Mouse (Mus musculus) adrenal gland, postnatal 14 days (tissue): ENCODE data around the gene Slc34a3. TPM values are rescaled to one million over a fixed set of nuclear protein-coding genes. Genes with fewer than 3 reads are reported as not detected.

Experiments used
- DNase-seq: peaks from one replicate; pipeline ENCODE4 v3.0.0; 2021; ENCODE audit warnings: mixed read lengths
- total RNA-seq: library from RNA; stranded (reverse); gene quantifications from 2 replicates; pipeline ENCODE4 v1.2.3, GENCODE M21; 2021

Slc34a3 gene
- total RNA-seq, 1 experiment from 2014 or later = not detected

- DNase-seq = peak; percentile 87
Measured at GRCm38 (mm10) chr2:25193330-25193770, 40.8 kb downstream of the Slc34a3 start.

GRCm38 (mm10) chr2:25187841-25188240 is 46.3 kb downstream of the Slc34a3 start:
- DNase-seq = no peak

- DNase-seq = no peak
Measured at GRCm38 (mm10) chr2:25186575-25186930, 47.6 kb downstream of the Slc34a3 start.

GRCm38 (mm10) chr2:25185625-25186574 is 48.3 kb downstream of the Slc34a3 start:
- peak; percentile 59 for DNase-seq

DNA sequence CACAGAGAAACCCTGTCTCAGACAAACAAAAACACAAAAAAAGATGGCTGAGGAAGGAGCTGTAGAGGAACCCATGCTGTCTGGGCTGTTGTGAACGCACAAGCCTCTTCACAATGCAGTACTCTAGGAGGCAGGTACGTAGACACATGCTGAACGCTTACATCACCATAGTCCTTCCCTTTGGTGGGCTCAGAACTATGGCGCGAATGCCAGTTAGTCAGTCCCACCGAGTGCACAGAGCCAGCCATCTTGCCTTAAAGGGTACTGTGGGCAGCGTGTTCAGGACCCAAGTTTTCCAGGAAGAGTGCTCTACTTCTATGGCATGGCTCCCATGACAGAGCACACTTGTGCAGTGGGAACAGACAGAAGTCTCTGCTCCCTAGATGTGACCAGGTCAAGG is 49.7 kb downstream of the Slc34a3 start:
- DNase-seq = no peak

DNA sequence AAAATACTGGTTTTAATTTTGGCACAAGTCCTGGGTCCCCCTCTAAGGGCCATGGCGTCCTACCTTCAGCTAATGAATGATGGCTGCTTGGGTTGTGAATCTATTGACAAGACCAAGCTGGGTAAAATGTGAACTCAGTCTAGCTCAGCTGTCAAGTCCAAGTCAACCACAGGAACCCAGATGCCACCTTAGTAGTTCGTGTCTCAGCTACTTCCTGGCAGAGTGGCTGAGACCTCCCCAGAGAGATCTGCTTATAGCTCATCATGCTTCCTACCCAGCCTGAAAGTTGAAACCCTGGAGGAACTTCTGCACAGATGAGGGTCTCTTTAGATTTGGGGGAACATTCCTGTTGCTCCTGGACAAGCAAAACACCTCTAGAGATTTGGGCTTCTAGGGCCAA is 50.8 kb downstream of the Slc34a3 start:
- no peak for DNase-seq

DNA sequence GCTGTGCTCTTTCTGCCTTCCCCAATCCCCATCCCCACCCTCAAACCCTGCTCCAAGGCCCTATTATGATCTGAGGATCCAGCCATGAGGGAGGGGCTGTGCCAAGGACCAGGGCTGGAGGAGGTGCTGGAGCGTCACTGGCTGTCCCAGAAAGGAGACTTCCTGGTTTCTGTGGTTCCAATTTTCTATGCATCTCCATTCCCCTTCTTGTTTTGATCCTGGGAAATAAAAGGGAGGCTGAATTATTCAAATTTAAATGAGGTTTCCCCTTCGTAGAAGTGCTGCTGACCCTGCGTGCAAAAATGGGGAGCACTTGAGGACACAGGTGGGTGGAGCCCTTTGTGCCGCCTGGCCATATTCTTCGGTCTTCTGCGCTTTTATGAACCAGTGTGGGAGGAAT is 51.5 kb downstream of the Slc34a3 start:
- no peak for DNase-seq

GRCm38 (mm10) chr2:25181891-25182397 is 52.2 kb downstream of the Slc34a3 start:
- DNase-seq = no peak

DNA sequence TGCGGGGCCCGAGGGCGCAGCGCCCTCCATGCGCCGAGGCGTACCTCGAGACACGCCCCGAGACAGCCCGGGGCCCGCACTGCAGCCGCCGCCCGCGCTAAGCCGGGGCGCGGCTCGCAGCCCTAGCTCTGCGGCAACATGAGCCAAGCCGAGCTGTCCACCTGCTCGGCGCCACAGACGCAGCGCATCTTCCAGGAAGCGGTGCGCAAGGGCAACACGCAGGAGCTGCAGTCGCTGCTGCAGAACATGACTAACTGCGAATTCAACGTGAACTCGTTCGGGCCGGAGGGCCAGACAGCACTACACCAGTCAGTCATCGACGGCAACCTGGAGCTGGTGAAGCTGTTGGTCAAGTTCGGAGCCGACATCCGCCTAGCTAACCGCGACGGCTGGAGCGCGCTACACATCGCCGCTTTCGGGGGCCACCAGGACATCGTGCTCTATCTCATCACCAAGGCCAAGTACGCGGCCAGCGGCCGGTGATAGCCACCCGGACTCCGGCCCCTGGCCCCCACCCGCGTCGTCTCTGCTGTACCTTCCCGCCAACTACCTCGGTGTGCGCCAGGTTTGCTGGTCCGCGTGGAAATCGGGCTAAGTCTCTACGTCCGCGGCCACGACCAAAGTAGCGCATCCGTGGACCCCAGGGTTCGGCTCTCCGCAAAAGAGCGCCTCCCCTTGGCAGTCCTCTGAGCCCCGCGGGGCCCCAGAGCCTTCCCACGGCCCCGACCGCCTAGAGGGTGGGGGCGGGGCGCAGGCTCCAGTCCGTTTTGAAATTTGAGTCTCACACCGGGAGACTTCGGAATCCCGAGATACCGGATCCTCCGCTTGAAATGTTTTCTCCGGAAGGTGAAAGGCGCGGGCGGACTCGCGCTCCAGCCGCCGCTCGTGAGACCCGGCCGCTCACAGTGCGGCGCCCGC is 52.9 kb downstream of the Slc34a3 start:
- DNase-seq = peak; percentile 41

GRCm38 (mm10) chr2:25180478-25180903 is 53.7 kb downstream of the Slc34a3 start, which contains the start of gene Nrarp:
TSS of gene Nrarp (plus strand) at chr2:25180758.
- peak; percentile 95 for DNase-seq

DNA sequence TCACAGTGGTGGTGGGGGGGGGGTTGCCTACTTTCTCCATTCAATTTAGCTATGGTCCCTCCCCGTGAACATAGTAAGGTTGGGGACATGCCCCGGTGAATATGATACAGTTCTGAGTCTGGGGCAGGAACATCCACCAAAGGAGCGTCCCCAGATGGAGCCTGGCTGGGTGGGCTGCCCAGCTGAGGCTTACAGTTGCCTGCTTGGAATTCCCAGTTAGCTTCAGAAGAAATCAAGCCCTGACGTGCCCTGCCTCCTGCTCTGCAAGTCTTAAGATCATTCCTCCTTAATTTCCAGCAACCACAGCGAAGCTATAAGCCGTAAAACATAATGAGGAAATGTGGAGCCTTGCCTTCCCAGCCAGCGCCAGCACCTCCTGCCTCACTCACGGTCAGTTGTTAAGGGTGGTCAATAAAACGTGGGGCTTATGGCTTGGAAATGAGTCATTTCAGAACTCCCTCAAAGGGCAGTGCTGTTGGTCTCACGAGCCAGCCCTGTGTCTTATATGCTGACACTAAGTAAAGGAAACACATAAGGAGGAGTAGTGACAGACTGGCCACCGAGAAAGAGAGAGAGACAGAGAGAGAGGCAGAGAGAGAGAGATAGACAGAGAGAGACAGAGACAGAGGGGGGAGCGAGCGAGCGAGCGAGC is 54.5 kb downstream of the Slc34a3 start:
- DNase-seq = no peak

Other genes with a start within 250 kb of the Slc34a3 start
- gene Nsmf, start 180.0 kb downstream of the Slc34a3 start, total RNA-seq = 58.5 and 61.2 TPM in 2 replicates
- gene Entpd8, start 154.1 kb downstream of the Slc34a3 start, total RNA-seq = 1.3 and 7.7 TPM in 2 replicates
- gene Noxa1, start 139.2 kb downstream of the Slc34a3 start, total RNA-seq = not detected in 2 replicates
- gene Nrarp, start 53.6 kb downstream of the Slc34a3 start, total RNA-seq = 8.7 and 9.5 TPM in 2 replicates
- 13.9 and 21.3 TPM in 2 replicates for gene Tor4a, start 37.5 kb downstream of the Slc34a3 start, total RNA-seq
- 41.6 and 47.1 TPM in 2 replicates for gene Nelfb, start 22.9 kb downstream of the Slc34a3 start, total RNA-seq
- gene Stpg3, start 19.7 kb downstream of the Slc34a3 start, total RNA-seq = not detected in 2 replicates
- gene Fam166a, start 15.6 kb downstream of the Slc34a3 start, total RNA-seq = not detected in 2 replicates
- 290 and 294 TPM in 2 replicates for gene Tubb4b, start 9.7 kb downstream of the Slc34a3 start, total RNA-seq
- not detected in 2 replicates for gene Rnf224, start 2.4 kb upstream of the Slc34a3 start, total RNA-seq
- 7.2 and 7.9 TPM in 2 replicates for gene Rnf208, start 7.9 kb upstream of the Slc34a3 start, total RNA-seq
- gene Cysrt1, start 8.1 kb upstream of the Slc34a3 start, total RNA-seq = not detected in 2 replicates
- gene AL732309.1, start 12.5 kb upstream of the Slc34a3 start, total RNA-seq = 3.3 and 3.9 TPM in 2 replicates
- 25.6 and 31.0 TPM in 2 replicates for gene Tmem203, start 21.1 kb upstream of the Slc34a3 start, total RNA-seq
- 10.9 and 13.4 TPM in 2 replicates for gene Tprn, start 28.3 kb upstream of the Slc34a3 start, total RNA-seq
- 45.8 and 49.8 TPM in 2 replicates for gene Ssna1, start 38.1 kb upstream of the Slc34a3 start, total RNA-seq
- 63.9 and 66.1 TPM in 2 replicates for gene Anapc2, start 38.1 kb upstream of the Slc34a3 start, total RNA-seq
- gene Tmem210, start 53.8 kb upstream of the Slc34a3 start, total RNA-seq = not detected in 2 replicates
- gene Lrrc26, start 55.6 kb upstream of the Slc34a3 start, total RNA-seq = not detected in 2 replicates
- gene Grin1, start 84.8 kb upstream of the Slc34a3 start, total RNA-seq = 9.7 and 11.0 TPM in 2 replicates
- 43.1 and 45.7 TPM in 2 replicates for gene Man1b1, start 98.0 kb upstream of the Slc34a3 start, total RNA-seq
- 19.9 and 20.8 TPM in 2 replicates for gene Dpp7, start 122.0 kb upstream of the Slc34a3 start, total RNA-seq
- 8.7 and 11.8 TPM in 2 replicates for gene Uap1l1, start 131.3 kb upstream of the Slc34a3 start, total RNA-seq
- gene Sapcd2, start 138.0 kb upstream of the Slc34a3 start, total RNA-seq = 3.4 and 3.5 TPM in 2 replicates
- gene Entpd2, start 161.5 kb upstream of the Slc34a3 start, total RNA-seq = 7.6 and 9.5 TPM in 2 replicates
- 77.2 and 90.9 TPM in 2 replicates for gene Npdc1, start 165.0 kb upstream of the Slc34a3 start, total RNA-seq
- gene Fut7, start 188.9 kb upstream of the Slc34a3 start, total RNA-seq = 4.7 TPM in 1 of 2 replicates, not detected in the other
- 29.3 and 30.1 TPM in 2 replicates for gene Abca2, start 194.3 kb upstream of the Slc34a3 start, total RNA-seq
- gene Clic3, start 222.5 kb upstream of the Slc34a3 start, total RNA-seq = 0.74 and 1.0 TPM in 2 replicates
- gene Paxx, start 226.7 kb upstream of the Slc34a3 start, total RNA-seq = 36.2 and 42.6 TPM in 2 replicates
- 8.7 and 9.9 TPM in 2 replicates for gene Ptgds, start 235.7 kb upstream of the Slc34a3 start, total RNA-seq